Comparison of ENCODE assay signal across 11 mouse cellular contexts in genomic region chr4:155095967-155096366, GRCm38 (mm10). TPM values are rescaled to one million over a fixed set of nuclear protein-coding genes. Genes with fewer than 3 reads are reported as not detected.
DNase-seq lines count a peak whose midpoint lies in the region; ATAC-seq lines count a peak whose summit lies in the region.
"Had no signal": no experiment of that assay in that cellular context is flagged by ENCODE, and none has a peak within 500 bp of the region (broad histone marks: within the 10 kb centered on the region; RNA-seq: fewer than 3 reads in every experiment).

No protein-coding gene starts in this region.

- peak; percentile 82 for DNase-seq in cerebellum, adult 11-12 months
- no peak for DNase-seq in cerebellum, postnatal 4 days (ENCODE audit: low spot score in 2 of 2)
- DNase-seq in hindbrain, embryonic 11.5 days (ENCODE audit: low spot score) = no peak
- peak; percentile 67 for DNase-seq in cerebellum, adult 8-10 months
- DNase-seq in limb, embryonic 10.5 days (ENCODE audit: low spot score) = no peak
- no peak for DNase-seq in testis, postnatal 10 days (ENCODE audit: low spot score)
- no peak for DNase-seq in adipocyte (ENCODE audit: low spot score)

- peaks cover 4% of the 10 kb centered on the region for H3K4me1 ChIP-seq in hindbrain, embryonic 13.5 days (replicated peaks)
- no peaks in the 10 kb centered on the region; the same call in 1 of the 2 replicates for H3K4me1 ChIP-seq in hindbrain, embryonic 11.5 days (replicated peaks; ENCODE audit: control insufficient read depth, insufficient read depth, low read length)
- peaks cover 32% of the 10 kb centered on the region for H3K4me1 ChIP-seq in limb, embryonic 10.5 days

- H3K27me3 ChIP-seq in hindbrain, embryonic 13.5 days = no peaks in the 10 kb centered on the region
- no peaks in the 10 kb centered on the region for H3K27me3 ChIP-seq in hindbrain, embryonic 11.5 days (ENCODE audit: control insufficient read depth, insufficient read depth, low read length)
- no peaks in the 10 kb centered on the region for H3K27me3 ChIP-seq in limb, embryonic 10.5 days (ENCODE audit: low read depth, poor library complexity, severe bottlenecking)
- H3K27me3 ChIP-seq: embryonic facial prominence, embryonic 12.5 days; heart, embryonic 13.5 days; liver, embryonic 12.5 days had no signal

- peak overlapping the region; percentile 71; the same call in 1 of the 2 replicates for H3K27ac ChIP-seq in hindbrain, embryonic 13.5 days
- no peak overlapping the region for H3K27ac ChIP-seq in hindbrain, embryonic 11.5 days (ENCODE audit: low read depth, low read length)
- H3K27ac ChIP-seq in limb, embryonic 10.5 days = 0 out of 2 replicates have a peak overlapping the region, but pooled peaks have one; percentile 28
- H3K27ac ChIP-seq: liver, embryonic 12.5 days had no signal

- no peak overlapping the region for H3K4me2 ChIP-seq in hindbrain, embryonic 13.5 days
- no peak overlapping the region for H3K4me2 ChIP-seq in hindbrain, embryonic 11.5 days (replicated peaks; ENCODE audit: low read depth, low read length)
- H3K4me2 ChIP-seq: embryonic facial prominence, embryonic 12.5 days; heart, embryonic 13.5 days; liver, embryonic 12.5 days had no signal

- WGBS in hindbrain, embryonic 13.5 days = 86% methylated on average over 8 of the region's 8 CpGs
- 89% methylated on average over 8 of the region's 8 CpGs for WGBS in hindbrain, embryonic 11.5 days
- 81% methylated on average over 8 of the region's 8 CpGs for WGBS in limb, embryonic 10.5 days

- H3K36me3 ChIP-seq in hindbrain, embryonic 13.5 days = peaks cover 8% of the 10 kb centered on the region; the same call in 1 of the 2 replicates
- no peaks in the 10 kb centered on the region for H3K36me3 ChIP-seq in hindbrain, embryonic 11.5 days (ENCODE audit: control insufficient read depth, insufficient read depth, low read length)
- H3K36me3 ChIP-seq in limb, embryonic 10.5 days = peaks cover 15% of the 10 kb centered on the region
- H3K36me3 ChIP-seq: liver, embryonic 12.5 days had no signal

- peak overlapping the region; percentile 51; the same call in 1 of the 2 replicates for H3K9ac ChIP-seq in hindbrain, embryonic 13.5 days
- no peak overlapping the region for H3K9ac ChIP-seq in hindbrain, embryonic 11.5 days (ENCODE audit: low read depth, low read length)
- H3K9ac ChIP-seq: embryonic facial prominence, embryonic 12.5 days; liver, embryonic 12.5 days had no signal

- H3K4me3 ChIP-seq in hindbrain, embryonic 13.5 days = no peak overlapping the region
- no peak overlapping the region for H3K4me3 ChIP-seq in hindbrain, embryonic 11.5 days (ENCODE audit: low read depth, low read length)
- no peak overlapping the region for H3K4me3 ChIP-seq in limb, embryonic 10.5 days
- H3K4me3 ChIP-seq: embryonic facial prominence, embryonic 12.5 days; heart, embryonic 13.5 days; liver, embryonic 12.5 days had no signal

- ATAC-seq in hindbrain, embryonic 13.5 days (ENCODE audit: low FRiP score) = no peak
- ATAC-seq in hindbrain, embryonic 11.5 days (ENCODE audit: low FRiP score) = no peak

- H3K9me3 ChIP-seq in hindbrain, embryonic 13.5 days = no peaks in the 10 kb centered on the region
- H3K9me3 ChIP-seq in hindbrain, embryonic 11.5 days (ENCODE audit: control insufficient read depth, low read length) = no peaks in the 10 kb centered on the region
- H3K9me3 ChIP-seq in limb, embryonic 10.5 days (replicated peaks) = no peaks in the 10 kb centered on the region
- H3K9me3 ChIP-seq: embryonic facial prominence, embryonic 12.5 days; heart, embryonic 13.5 days; liver, embryonic 12.5 days had no signal

RNA-seq across cellular contexts. Expression of gene Morn1, which starts 9.6 kb away (rescaled TPM):
- polyA plus RNA-seq in hindbrain, embryonic 13.5 days (2015; fragmentation: Nextera tagmentation; extraction: Ambion mirVana) = 7.1 and 8.0 TPM in 2 replicates
- polyA plus RNA-seq in hindbrain, embryonic 11.5 days (2014; fragmentation: Nextera tagmentation; extraction: Ambion mirVana) = 3.3 and 4.2 TPM in 2 replicates
- polyA plus RNA-seq in limb, embryonic 10.5 days (2016; fragmentation: Nextera tagmentation; extraction: Ambion mirVana) = 3.5 and 6.5 TPM in 2 replicates

RNA-seq across cellular contexts. Expression of gene Rer1, which starts 9.8 kb away (rescaled TPM):
- polyA plus RNA-seq in hindbrain, embryonic 13.5 days (2015; fragmentation: Nextera tagmentation; extraction: Ambion mirVana) = 123 and 132 TPM in 2 replicates
- 156 and 166 TPM in 2 replicates for polyA plus RNA-seq in hindbrain, embryonic 11.5 days (2014; fragmentation: Nextera tagmentation; extraction: Ambion mirVana)
- 133 and 142 TPM in 2 replicates for polyA plus RNA-seq in limb, embryonic 10.5 days (2016; fragmentation: Nextera tagmentation; extraction: Ambion mirVana)

RNA-seq across cellular contexts. Expression of gene Pex10, which starts 29.2 kb away (rescaled TPM):
- polyA plus RNA-seq in hindbrain, embryonic 13.5 days (2015; fragmentation: Nextera tagmentation; extraction: Ambion mirVana) = 18.6 and 24.2 TPM in 2 replicates
- 5.6 and 7.8 TPM in 2 replicates for polyA plus RNA-seq in hindbrain, embryonic 11.5 days (2014; fragmentation: Nextera tagmentation; extraction: Ambion mirVana)
- polyA plus RNA-seq in limb, embryonic 10.5 days (2016; fragmentation: Nextera tagmentation; extraction: Ambion mirVana) = 23.8 and 26.0 TPM in 2 replicates

RNA-seq across cellular contexts. Expression of gene Plch2, which starts 39.4 kb away (rescaled TPM):
- 8.4 and 11.1 TPM in 2 replicates for polyA plus RNA-seq in hindbrain, embryonic 13.5 days (2015; fragmentation: Nextera tagmentation; extraction: Ambion mirVana)
- polyA plus RNA-seq in hindbrain, embryonic 11.5 days (2014; fragmentation: Nextera tagmentation; extraction: Ambion mirVana) = 1.5 and 2.1 TPM in 2 replicates
- 1.5 and 1.8 TPM in 2 replicates for polyA plus RNA-seq in limb, embryonic 10.5 days (2016; fragmentation: Nextera tagmentation; extraction: Ambion mirVana)

Comparison
In these comparisons a context has a peak if more than half of its experiments do, and no peak if none do; other contexts are left out.
1. DNase-seq: peak in cerebellum, adult 11-12 months (single experiment) and cerebellum, adult 8-10 months (single experiment); none in cerebellum, postnatal 4 days (0 of 2), hindbrain, embryonic 11.5 days (single experiment), limb, embryonic 10.5 days (single experiment), testis, postnatal 10 days (single experiment) and adipocyte (single experiment).